Mouse (Mus musculus): ENCODE measurements around the gene Supt16. TPM values are rescaled to one million over a fixed set of nuclear protein-coding genes. Genes with fewer than 3 reads are reported as not detected.

Gene Supt16
- 53.3 and 54.3 TPM in 2 replicates for total RNA-seq (2015)
- total RNA-seq (2017), result 148 and 153 TPM in 2 replicates

DNA sequence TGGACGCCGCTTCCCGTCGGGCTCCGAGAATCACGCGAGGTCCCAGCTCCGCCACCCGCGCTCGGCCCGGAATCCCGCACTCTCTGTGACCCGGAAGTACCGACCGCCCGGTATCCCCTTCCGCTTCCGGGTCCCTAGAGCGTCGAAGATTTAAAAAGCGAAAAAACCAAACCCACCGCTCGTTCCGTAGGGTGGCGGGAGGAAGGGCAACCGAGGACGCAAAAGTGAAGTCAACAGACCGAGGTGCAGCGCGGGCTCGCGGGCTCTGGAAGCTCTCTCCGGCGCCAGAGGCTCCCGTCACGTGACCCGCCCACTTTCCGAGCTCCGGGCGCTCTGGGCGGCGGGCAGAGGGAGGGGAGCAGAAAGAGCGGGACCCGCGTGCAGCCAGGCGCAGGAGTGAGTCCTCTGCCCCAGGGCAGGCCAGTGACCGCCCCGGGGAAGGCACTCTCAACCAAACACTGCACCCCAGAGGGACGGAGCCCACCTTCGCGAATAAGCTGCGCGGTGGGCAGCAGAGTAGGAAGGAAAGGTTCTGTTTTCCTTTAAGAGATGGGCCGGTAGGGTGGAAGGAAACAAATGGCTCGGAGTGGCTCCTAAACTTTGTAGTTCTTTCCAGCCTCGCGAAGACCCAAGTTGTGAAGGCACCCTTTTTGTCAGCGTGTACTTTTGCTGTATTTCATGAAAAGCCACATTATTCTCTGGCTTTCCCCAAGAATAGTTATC lies at the start of gene Supt16:
Gene Supt16, minus strand, starts transcription at position 261 of the 723 bp plus-strand sequence.
- ATAC-seq (ENCODE audit: poor library complexity, severe bottlenecking), result peak; percentile 89

DNA sequence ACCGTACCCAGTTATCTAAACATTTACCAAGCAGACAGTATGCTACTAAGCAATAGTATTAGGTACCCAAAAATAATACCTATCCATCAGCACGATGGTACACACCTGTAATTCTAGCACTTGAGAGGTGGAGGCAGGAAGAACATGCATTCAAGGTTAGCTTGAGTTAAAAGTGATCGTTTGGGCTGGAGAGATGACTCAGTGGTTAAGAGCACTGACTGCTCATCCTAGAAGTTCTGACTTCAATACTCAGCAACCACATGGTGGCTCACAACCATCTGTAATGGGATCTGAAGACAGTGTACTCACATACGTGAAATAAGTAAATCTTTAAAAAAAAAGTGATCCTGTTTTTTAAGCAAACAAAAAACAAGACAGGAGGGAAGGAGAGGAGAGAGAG lies 48.9 kb upstream of the Supt16 start:
- ATAC-seq (ENCODE audit: poor library complexity, severe bottlenecking), result no peak

DNA sequence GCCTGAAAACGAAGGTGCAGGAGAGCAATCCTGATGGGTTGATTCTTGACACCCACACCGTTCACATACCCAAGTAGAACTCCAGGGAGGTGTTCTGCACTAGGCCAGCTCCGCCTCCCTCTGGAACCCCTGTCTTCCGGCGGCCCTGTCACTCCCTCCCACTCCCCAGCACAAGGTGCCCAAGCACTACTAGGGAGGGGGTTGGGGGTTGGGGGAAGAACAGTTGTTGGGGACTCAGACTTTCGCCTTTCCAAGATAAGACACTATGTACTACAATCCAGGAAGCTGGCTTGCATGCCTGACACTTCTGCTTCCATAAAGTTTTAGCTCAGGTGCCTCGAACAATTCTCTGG lies 47.5 kb upstream of the Supt16 start:
- no peak for ATAC-seq (ENCODE audit: poor library complexity, severe bottlenecking)

DNA sequence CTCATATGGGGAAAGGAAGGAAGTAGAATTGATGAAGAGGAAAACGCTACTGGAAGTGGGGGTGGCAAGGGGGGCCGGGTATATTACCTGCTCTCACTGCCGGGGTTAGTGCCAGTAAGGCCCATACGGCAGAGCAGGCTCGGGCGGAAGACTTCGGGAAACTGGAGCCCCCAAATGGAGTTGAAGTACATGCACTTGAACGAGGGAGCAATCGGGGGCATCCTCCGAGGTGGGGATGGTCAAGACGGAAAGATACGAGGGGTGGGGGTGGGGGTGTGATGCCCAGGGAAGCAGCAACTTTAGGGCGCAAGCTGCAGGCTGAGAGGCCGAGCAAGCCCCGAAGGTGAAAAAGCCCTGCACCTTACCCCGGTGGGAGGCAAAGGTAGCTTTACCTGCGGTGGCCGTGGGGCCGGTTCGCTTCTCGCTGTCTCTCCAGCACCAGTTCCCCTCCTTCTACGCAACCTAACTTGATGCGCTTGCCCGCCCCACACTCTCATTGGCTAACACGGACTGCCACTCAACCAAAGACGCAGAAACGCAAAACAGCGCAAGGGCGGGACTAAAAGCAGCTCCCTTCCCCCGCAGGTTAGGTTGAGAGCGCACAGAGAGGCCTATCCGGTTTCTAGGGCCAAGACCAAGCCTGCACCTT lies 46.9 kb upstream of the Supt16 start:
- peak; percentile 100 for ATAC-seq (ENCODE audit: poor library complexity, severe bottlenecking)

DNA sequence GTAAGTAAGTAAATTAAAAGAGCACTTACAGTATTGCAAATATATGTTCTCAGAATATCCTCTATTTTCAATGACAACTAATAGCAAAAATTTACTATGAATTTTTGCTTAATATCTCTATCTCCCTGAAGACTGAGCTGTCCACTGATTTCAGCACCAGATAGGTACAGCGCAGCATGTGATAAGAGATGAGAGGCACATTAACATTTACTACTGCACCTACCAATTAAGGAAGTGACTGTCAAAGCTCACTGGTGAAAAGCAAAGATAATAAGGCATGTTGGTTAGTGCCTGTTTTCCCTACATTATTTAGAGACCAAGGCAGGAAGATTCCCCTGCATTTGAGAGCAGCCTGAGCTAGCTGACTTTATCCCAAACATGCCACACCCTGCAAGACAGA lies 39.0 kb upstream of the Supt16 start:
- ATAC-seq (ENCODE audit: poor library complexity, severe bottlenecking), result no peak

DNA sequence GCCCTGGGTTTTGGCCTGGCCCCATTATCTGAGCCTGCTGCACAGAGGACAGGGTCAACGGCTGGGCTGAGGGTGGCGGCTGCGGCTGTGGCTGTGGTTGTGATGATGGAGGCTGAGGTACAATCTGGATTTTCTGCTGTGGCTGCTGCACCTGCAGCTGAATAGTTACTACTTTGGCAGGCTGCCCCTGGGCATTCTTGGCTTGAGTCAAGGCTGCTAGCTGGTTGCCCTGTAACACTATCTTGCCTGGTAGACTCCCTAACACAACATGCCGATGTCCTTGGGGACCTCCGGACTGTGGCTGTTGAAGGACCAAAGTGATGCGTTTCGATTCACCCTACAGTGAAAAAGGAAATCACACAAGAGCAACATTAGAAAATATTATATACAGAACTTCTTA lies 37.9 kb upstream of the Supt16 start:
- ATAC-seq (ENCODE audit: poor library complexity, severe bottlenecking), result no peak

DNA sequence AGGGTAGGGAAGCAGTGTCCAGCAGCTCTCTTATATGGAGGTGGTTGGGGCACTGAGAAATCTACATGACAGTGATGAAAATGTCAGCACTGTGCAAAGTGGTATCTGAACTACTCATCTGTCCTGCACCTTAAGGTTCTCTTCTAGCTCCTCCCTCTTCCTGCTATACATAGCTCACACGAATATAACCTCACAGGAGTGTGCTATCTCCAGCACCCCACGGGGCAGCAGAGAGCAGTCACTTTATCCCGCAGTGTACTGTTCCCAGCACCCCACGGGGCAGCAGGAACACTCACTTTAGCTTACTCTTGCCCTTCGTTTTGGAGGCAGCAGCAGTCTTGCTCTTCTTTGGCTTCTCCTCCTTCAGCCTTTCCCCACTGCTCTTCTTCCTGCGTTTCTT lies 35.0 kb upstream of the Supt16 start:
- no peak for ATAC-seq (ENCODE audit: poor library complexity, severe bottlenecking)

DNA sequence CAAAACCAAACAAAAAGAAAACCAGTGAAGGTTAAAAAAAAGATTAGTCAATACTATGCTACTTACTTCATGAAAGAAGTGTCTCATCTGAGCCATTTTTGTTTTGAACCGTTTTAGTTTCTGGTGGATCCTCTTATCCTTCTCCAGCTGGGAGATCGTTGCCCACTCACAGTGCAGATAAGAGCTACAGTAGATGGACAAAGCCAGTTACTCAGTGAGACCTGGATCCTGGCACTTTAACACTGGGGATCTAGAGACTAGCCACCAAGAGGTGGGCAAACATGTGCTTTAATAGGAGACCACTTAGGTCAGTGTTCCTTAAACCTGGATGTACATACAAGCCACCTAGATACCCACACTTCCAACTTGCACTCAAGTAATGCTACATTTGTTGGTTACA lies 28.8 kb upstream of the Supt16 start:
- no peak for ATAC-seq (ENCODE audit: poor library complexity, severe bottlenecking)

DNA sequence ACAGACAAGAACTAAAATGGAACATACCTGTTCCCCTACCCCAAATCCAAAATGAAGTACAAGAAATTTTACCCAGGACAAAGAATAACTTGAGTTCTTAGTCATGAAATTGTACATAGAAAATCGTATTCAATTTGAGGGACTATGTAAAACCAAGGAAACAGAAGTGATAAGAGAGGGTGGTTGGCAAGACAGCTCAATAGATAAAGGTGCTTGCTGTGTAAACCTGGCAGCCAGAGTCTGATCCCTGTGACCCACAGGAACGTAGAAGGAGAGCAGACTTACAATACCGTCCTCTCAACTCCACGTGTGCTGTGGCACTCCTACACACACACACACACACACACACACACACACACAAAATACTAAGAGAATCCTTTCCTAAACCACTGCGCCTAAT lies 20.0 kb upstream of the Supt16 start:
- no peak for ATAC-seq (ENCODE audit: poor library complexity, severe bottlenecking)

DNA sequence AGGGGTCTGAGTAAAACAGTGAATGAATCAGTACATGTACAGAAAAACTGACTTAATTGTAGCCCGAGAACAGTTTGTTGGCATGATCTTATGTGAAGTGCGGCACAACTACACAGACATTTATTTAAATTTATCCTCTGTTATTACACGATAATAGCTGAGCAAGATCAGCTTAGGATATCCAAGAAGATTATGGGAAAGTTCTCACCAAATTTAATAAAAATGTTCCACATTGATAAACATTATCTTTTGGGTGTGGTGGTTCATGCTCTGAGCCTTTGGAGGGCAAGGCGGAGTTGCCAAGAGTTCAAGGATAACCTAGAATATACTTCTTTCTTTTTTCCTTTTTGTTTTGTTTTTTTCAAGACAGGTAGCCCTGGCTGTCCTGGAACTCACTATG lies 2.2 kb upstream of the Supt16 start:
- no peak for ATAC-seq (ENCODE audit: poor library complexity, severe bottlenecking)

DNA sequence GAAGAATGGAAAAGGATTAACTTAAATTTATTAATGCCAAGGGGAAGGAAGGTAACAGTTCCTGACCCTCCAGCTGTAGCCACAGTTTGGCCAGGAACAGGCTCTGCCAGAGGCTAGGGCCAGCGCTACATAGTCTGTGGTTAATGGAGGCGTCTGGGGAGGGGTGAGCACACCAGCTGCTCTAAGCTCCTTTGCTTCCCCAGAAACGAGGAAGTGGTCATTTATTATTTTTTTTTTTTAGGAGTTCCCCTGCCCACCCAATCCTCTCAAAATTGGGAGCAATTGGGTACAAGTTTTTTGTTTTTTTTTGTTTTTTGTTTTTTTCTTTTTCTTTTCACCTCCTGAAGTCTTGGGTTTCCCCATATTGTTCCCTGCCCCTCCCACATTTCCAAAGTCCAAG lies 925 bp upstream of the Supt16 start:
- peak; percentile 41 for ATAC-seq (ENCODE audit: poor library complexity, severe bottlenecking)

DNA sequence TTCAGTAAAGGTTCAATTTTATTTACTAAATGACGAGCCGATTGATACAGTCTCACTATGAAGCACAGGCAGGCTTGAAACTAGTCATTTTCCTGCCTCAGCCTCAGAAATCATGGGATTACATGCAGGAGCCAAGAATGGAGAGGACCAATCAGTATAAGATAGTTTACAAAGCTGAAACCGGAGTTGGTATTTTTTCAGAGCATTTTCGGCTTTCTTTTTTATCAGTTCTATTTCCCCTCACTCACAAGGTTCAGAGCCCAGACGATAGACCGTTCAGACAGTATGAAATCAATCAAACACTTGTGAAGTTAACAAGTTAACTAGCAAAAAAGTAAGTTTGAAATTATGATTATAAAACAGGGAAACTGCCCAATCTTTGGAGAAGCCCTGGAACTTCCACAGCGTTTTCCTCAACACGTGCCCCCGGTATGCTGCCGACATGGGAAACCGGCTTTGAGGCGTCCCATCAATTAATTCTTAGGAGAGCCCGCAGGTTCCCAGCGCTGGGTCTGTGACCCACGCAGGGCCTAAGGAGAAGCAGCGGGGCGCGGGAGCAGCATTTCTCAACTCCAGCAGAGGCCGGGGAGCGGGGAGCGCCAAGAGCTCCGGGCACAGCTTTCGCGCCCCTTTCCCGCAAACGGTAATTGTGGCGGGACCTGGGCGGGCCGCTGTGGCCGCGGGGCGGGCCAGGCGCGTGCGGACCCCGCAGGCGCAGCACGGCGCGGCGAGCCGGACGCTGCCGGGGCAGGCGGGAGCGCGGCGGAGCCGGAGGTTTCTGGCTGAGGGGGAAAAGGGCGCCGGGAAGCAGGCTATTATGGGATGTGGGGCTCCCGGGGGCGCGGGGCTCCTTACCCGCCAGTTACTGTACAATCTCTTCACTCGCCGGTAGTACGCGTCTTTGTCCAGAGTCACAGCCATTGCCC lies 723 bp downstream of the Supt16 start:
- peak; percentile 8 for ATAC-seq (ENCODE audit: poor library complexity, severe bottlenecking)

DNA sequence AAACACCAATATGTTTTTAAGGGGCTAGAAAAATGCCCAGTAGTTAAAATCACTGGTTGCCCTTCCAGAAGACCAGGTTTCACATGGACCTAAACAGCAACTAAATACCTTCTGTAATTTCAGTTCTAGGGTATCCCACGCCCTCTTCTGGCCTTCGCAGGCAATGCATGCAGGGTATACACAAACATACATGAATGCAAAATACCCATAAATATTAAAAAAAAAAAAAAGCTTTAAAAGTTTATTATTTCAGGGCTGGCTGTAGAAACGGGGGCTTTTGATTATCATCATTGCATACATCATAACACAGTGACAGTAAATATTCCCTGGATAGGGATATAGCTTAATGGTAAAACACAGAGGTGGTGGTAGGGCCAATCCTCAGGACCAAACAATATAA lies 1.5 kb downstream of the Supt16 start:
- 0 out of 2 replicates have a peak, but pooled peaks have one; percentile 31 for ATAC-seq (ENCODE audit: poor library complexity, severe bottlenecking)

DNA sequence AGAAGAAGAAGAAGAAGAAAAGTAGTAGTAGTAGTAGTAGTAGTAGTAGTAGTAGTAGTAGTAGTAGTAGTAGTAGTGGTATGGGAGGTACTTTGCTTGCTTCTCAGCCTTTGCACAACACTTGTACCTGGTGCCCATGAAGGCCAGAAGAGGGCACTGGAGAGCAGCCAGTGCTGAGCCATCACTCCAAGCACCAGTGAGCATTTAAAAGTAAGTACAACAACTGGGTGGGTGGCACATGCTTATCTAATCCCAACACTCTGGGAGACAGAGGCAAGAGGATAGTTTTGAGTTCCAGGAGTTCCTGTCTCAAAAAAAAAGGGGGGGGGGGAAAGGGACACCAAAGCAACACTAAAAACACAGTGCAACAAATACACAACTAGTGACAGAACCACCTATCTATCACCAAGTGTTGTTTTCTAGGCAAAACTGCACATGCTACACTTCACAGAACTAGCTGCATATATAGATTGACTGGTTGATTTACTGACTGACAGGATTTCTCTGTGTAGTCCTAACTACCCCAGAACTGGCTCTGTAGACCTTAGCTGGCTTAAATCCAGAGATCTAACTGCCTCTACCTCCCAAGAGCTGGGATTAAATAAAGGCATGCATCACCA lies 6.4 kb downstream of the Supt16 start:
- ATAC-seq (ENCODE audit: poor library complexity, severe bottlenecking), result peak; percentile 86

DNA sequence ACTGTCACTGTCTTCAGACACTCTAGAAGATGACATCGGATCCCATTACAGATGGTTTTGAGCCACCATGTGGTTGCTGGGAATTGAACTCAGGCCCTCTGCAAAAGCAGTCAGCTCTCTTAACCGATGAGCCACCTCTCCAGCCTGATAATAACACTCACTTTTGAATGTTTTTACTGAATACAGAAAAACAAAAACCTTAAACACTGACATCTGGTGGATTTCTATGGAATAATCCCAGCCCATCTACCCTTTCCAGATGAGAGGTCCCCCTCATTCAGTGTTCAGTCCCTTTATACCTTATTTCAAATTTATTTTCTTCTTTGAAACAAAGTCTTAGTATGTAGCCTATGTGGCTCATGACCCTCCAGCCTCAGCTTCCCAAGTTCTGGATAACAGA lies 7.7 kb downstream of the Supt16 start:
- no peak for ATAC-seq (ENCODE audit: poor library complexity, severe bottlenecking)

DNA sequence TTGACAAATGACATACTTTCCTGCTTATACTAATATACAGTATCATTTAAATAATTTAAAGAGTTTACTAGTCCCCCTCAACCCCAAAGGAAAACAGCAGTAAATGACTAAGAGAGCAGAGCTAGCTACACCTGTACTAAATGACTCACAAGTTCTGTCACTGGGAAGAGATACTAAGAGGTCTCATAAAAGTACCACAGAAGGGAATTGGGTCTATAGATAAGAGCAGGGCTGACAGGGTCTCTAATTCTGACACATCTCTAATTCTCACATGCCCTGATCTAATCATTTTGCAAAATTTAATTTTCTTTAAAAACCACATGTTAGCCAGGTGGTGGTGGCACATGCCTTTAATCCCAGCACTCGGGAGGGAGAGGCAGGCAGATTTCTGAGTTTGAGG lies 8.4 kb downstream of the Supt16 start:
- no peak for ATAC-seq (ENCODE audit: poor library complexity, severe bottlenecking)

DNA sequence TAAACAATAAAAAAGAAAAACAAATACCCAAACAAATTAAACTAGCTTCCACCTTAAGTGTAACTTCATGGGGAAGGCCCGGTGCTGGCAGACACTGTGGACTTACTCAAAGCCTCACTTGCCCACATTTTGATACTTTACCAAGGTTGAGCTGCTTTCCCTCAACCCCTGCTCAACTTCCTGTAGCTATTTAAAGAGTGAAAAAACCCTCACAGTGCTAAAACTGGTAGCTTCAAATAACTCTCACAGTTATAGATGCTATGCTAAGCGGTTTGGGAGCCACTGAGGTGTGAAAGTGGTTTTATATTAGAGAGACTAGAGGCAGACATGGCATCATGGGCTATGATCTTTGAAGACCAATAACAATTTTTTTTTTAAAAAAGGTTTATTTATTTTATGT lies 30.6 kb downstream of the Supt16 start:
- peak; percentile 18; the same call in 1 of the 2 replicates for ATAC-seq (ENCODE audit: poor library complexity, severe bottlenecking)

DNA sequence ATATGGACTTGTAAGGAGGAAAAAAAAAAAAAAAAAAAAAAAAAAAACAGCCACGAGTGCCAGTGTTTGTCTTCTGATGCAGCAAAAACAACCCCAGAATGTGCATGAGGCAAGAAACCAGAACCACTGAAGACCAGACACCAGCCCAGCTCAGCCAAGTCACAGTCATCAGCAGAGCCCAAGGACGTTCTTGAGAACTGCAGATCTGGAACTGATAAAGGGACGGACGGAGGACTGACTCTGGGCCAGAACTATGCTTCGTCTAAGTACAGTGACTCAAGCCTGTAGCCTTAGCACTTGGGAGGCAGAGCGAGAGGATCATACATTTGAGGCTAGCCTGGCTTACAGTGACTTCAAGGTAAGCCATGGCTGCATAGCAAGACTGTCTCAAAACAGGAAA lies 36.3 kb downstream of the Supt16 start:
- no peak for ATAC-seq (ENCODE audit: poor library complexity, severe bottlenecking)

DNA sequence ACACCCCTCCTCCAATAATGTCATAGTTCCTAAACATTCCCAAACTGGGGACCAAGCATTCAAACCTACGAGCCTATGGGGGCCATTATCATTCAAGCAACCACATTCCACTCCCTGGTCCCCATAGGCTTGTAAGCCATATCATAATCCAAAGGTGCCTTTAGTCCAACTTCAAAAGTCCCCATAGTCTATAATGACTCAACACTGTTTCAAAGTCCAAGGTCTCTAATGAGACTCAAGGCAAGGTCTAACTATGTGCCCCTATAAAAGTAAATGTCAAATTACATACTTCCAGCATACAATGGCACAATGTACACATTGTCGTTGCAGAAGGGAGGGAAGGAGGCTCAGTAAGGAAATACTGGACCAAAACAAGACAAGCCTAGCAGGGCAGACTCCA lies 42.2 kb downstream of the Supt16 start:
- ATAC-seq (ENCODE audit: poor library complexity, severe bottlenecking), result no peak

DNA sequence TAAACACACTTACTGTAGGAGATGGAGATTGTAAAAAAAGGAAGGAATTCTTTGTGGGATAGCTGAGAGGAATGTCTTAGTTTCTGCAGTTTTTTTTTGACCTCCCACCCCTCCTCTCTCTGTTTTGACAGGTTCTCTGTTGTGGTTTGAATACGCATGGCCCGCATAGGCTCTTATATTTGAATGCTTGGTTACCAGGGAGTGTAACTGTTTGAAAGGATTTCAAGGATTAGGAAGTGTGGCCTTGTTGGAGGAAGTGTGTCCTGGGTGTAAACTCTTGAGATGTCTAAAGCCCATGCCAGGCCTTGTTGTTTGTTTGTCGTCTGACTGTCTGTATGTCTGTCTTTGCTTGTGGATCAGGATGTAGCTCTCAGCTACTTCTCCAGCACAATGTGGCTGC lies 44.6 kb downstream of the Supt16 start:
- no peak for ATAC-seq (ENCODE audit: poor library complexity, severe bottlenecking)

DNA sequence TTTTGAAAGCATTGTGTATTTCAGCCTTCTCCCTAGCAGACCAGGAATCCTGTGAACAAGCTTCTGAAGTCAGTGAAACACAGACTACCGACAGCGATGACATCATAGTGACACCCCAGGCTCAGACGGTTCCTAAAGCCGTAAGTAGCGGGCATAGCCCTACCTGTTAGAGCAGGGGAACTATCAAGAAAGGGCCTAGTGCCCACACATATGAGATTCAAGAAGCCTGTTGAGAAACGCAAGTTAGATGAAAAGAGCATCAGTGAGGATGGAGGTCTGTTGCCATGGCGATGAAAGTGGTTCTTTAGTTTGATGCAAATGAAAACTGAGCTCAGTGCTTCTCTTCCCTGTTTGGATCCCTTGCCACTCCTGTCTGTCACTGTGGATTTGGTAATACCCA lies 45.0 kb downstream of the Supt16 start:
- ATAC-seq (ENCODE audit: poor library complexity, severe bottlenecking), result no peak

Data from megakaryocyte, adult 5-6 weeks (primary cell).